Mouse (Mus musculus): ENCODE results near the gene Eif2a.

DNA sequence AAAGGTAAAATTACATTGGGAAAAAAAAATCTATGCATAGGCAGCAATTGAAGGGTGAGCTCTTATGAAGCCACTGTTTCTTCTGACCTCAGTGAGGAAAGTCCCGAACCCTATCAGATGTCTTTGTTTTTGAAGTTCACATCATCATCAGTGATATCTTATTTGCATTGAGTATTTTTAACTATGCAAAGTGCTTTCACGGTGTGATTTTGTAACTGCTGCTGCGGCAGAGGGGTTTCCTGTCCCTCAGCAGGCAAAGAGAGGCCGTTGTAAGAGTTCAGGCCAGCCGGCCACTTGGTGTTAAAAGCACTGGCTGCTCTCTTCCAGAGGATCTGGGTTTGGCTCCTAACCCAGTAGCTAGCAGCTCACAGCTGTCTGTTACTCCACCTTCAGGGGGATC lies 8.4 kb upstream of the Eif2a start:
- TF ChIP-seq POLR2AphosphoS2 (IDR thresholded peaks at IDR 0.05; ENCODE audit: insufficient read length, low read depth): no peak
- no peak for TF ChIP-seq USF1 (IDR thresholded peaks at IDR 0.05; ENCODE audit: low read depth)
- no peak for TF ChIP-seq CEBPB (IDR thresholded peaks at IDR 0.05; ENCODE audit: insufficient read depth, poor library complexity, severe bottlenecking)
- peak in 1 of 3 experiments; percentile 2 for TF ChIP-seq MYOD1 (IDR thresholded peaks at IDR 0.05; ENCODE audit: control insufficient read depth in 1 of 3, insufficient read length in 2 of 3, low read depth in 2 of 3)
- TF ChIP-seq POLR2A (IDR thresholded peaks at IDR 0.05; ENCODE audit: insufficient read length, low read depth): no peak
- no peak for TF ChIP-seq E2F4 (IDR thresholded peaks at IDR 0.05; ENCODE audit: insufficient read depth)
